In genomic region chr17:9167161-9167560, GRCm38 (mm10) we compare ENCODE assay signal across 8 mouse cellular contexts.
DNase-seq lines count a peak whose midpoint lies in the region; ATAC-seq and TF ChIP-seq lines count a peak whose summit lies in the region.

No protein-coding gene starts in this region.

- peak overlapping the region; percentile 94 for H3K4me2 ChIP-seq in heart, embryonic 11.5 days
- peak overlapping the region; percentile 92 for H3K4me2 ChIP-seq in kidney, embryonic 15.5 days
- peak overlapping the region; percentile 73 for H3K4me2 ChIP-seq in limb, embryonic 14.5 days (replicated peaks; ENCODE audit: low read depth, low read length, severe bottlenecking)
- peak overlapping the region; percentile 92 for H3K4me2 ChIP-seq in midbrain, embryonic 16.5 days (ENCODE audit: low read length)

- no peak overlapping the region for H3K27ac ChIP-seq in heart, embryonic 11.5 days (ENCODE audit: low read depth, low read length)
- H3K27ac ChIP-seq in kidney, embryonic 15.5 days: no peak overlapping the region
- no peak overlapping the region for H3K27ac ChIP-seq in limb, embryonic 14.5 days (replicated peaks; ENCODE audit: low read depth, low read length)
- peak overlapping the region; percentile 93 for H3K27ac ChIP-seq in midbrain, embryonic 16.5 days (ENCODE audit: low read length)

- no peaks in the 10 kb centered on the region for H3K36me3 ChIP-seq in heart, embryonic 11.5 days (ENCODE audit: control insufficient read depth, insufficient read depth, low read length)
- no peaks in the 10 kb centered on the region for H3K36me3 ChIP-seq in kidney, embryonic 15.5 days
- no peaks in the 10 kb centered on the region for H3K36me3 ChIP-seq in limb, embryonic 14.5 days (ENCODE audit: control insufficient read depth, insufficient read depth, low read length)
- no peaks in the 10 kb centered on the region for H3K36me3 ChIP-seq in midbrain, embryonic 16.5 days (ENCODE audit: control insufficient read depth, insufficient read depth, low read length)

- no peaks in the 10 kb centered on the region for H3K9me3 ChIP-seq in heart, embryonic 11.5 days (replicated peaks; ENCODE audit: control insufficient read depth, low read length)
- no peaks in the 10 kb centered on the region for H3K9me3 ChIP-seq in kidney, embryonic 15.5 days (replicated peaks)
- H3K9me3 ChIP-seq in limb, embryonic 14.5 days (ENCODE audit: control insufficient read depth, low read length): no peaks in the 10 kb centered on the region
- no peaks in the 10 kb centered on the region for H3K9me3 ChIP-seq in midbrain, embryonic 16.5 days (replicated peaks; ENCODE audit: control insufficient read depth, low read length, poor library complexity, severe bottlenecking)

- H3K9ac ChIP-seq in heart, embryonic 11.5 days (ENCODE audit: low read depth, low read length): no peak overlapping the region
- peak overlapping the region; percentile 45; the same call in 1 of the 2 replicates for H3K9ac ChIP-seq in kidney, embryonic 15.5 days
- H3K9ac ChIP-seq in limb, embryonic 14.5 days (ENCODE audit: low read depth, low read length, severe bottlenecking): peak overlapping the region; percentile 41
- H3K9ac ChIP-seq in midbrain, embryonic 16.5 days (ENCODE audit: low read depth, low read length): peak overlapping the region; percentile 75

- WGBS in heart, embryonic 11.5 days (ENCODE audit: insufficient replicate concordance): 0% methylated on average over 10 of the region's 10 CpGs
- under 1% methylated on average over 10 of the region's 10 CpGs for WGBS in kidney, embryonic 15.5 days
- WGBS in limb, embryonic 14.5 days: 6% methylated on average over 10 of the region's 10 CpGs
- under 1% methylated on average over 10 of the region's 10 CpGs for WGBS in midbrain, embryonic 16.5 days

- peak overlapping the region; percentile 48 for H3K4me3 ChIP-seq in heart, embryonic 11.5 days (ENCODE audit: low read depth, low read length)
- peak overlapping the region; percentile 46 for H3K4me3 ChIP-seq in kidney, embryonic 15.5 days (replicated peaks)
- H3K4me3 ChIP-seq in limb, embryonic 14.5 days (replicated peaks; ENCODE audit: low read length): peak overlapping the region; percentile 28
- H3K4me3 ChIP-seq in midbrain, embryonic 16.5 days (ENCODE audit: low read depth, low read length): peak overlapping the region; percentile 49

- ATAC-seq in common myeloid progenitor, adult 5-6 weeks (replicated peaks; ENCODE audit: low read depth, poor library complexity, severe bottlenecking): peak; percentile 33; the same call in 1 of the 2 replicates
- ATAC-seq in heart, embryonic 11.5 days (replicated peaks; ENCODE audit: insufficient number of reproducible peaks, low FRiP score, low TSS enrichment): no peak
- ATAC-seq in kidney, embryonic 15.5 days (replicated peaks; ENCODE audit: low FRiP score): peak; percentile 86
- no peak for ATAC-seq in limb, embryonic 14.5 days (ENCODE audit: low FRiP score, low read depth)
- peak; percentile 88 for ATAC-seq in midbrain, embryonic 16.5 days

- H3K27me3 ChIP-seq in heart, embryonic 11.5 days (ENCODE audit: control insufficient read depth, insufficient read depth, low read length): no peaks in the 10 kb centered on the region
- H3K27me3 ChIP-seq in kidney, embryonic 15.5 days: 0 out of 2 replicates have a peak, but pooled peaks cover 4% of the 10 kb centered on the region
- H3K27me3 ChIP-seq in limb, embryonic 14.5 days (ENCODE audit: control insufficient read depth, insufficient read depth, low read length): no peaks in the 10 kb centered on the region
- H3K27me3 ChIP-seq in midbrain, embryonic 16.5 days (ENCODE audit: control insufficient read depth, insufficient read depth, low read depth, low read length): no peaks in the 10 kb centered on the region

- DNase-seq in gastrocnemius, adult 18-20 months (ENCODE audit: low spot score): peak; percentile 8
- DNase-seq in gastrocnemius, adult 8-10 months (ENCODE audit: low spot score in 2 of 2): no peak
- peak; percentile 54 for DNase-seq in limb, embryonic 14.5 days (ENCODE audit: low spot score)
- no peak for DNase-seq in thymus, postnatal 0 days (ENCODE audit: low spot score)

- TF ChIP-seq POLR2A in limb, embryonic 14.5 days (IDR thresholded peaks at IDR 0.05; ENCODE audit: borderline replicate concordance, extremely low read depth, insufficient read depth, insufficient read length): no peak

- H3K4me1 ChIP-seq in heart, embryonic 11.5 days (ENCODE audit: control insufficient read depth, insufficient read depth, low read length): peaks cover 7% of the 10 kb centered on the region; the same call in 1 of the 2 replicates
- H3K4me1 ChIP-seq in kidney, embryonic 15.5 days: peaks cover 22% of the 10 kb centered on the region
- peaks cover 10% of the 10 kb centered on the region for H3K4me1 ChIP-seq in limb, embryonic 14.5 days (ENCODE audit: control insufficient read depth, insufficient read depth, low read length)
- peaks cover 20% of the 10 kb centered on the region for H3K4me1 ChIP-seq in midbrain, embryonic 16.5 days (ENCODE audit: control insufficient read depth, insufficient read depth, low read length)

Comparison
In these comparisons a context has a peak if more than half of its experiments do, and no peak if none do; other contexts are left out.
1. DNase-seq: peak in gastrocnemius, adult 18-20 months (single experiment) and limb, embryonic 14.5 days (single experiment); none in gastrocnemius, adult 8-10 months (0 of 2) and thymus, postnatal 0 days (single experiment).
2. ATAC-seq: peak in common myeloid progenitor, adult 5-6 weeks (single experiment), kidney, embryonic 15.5 days (single experiment) and midbrain, embryonic 16.5 days (single experiment); none in heart, embryonic 11.5 days (single experiment) and limb, embryonic 14.5 days (single experiment).
3. Peak in every context shown above with its lines, with median percentiles within 50 percentile points of each other: H3K4me2 ChIP-seq and H3K4me3 ChIP-seq.